Mouse (Mus musculus): ENCODE measurements around the gene Nedd4. TPM values are rescaled to one million over a fixed set of nuclear protein-coding genes. Genes with fewer than 3 reads are reported as not detected.
A peak's percentile ranks its signal among the peaks of the same experiment; 100 is the strongest.
"Not testable (repeated sequence)": the region's sequence is repeated elsewhere in the genome, so short reads cannot be mapped to it uniquely, and the experiment has no call there.

The Nedd4 gene
- total RNA-seq, 2 experiments from 2014 or later: 36.7 to 47.0 TPM

GRCm38 (mm10) chr9:72649781-72650180, 12.4 kb upstream of the Nedd4 start:
- ATAC-seq (ENCODE audit: poor library complexity, severe bottlenecking): no peak

DNA sequence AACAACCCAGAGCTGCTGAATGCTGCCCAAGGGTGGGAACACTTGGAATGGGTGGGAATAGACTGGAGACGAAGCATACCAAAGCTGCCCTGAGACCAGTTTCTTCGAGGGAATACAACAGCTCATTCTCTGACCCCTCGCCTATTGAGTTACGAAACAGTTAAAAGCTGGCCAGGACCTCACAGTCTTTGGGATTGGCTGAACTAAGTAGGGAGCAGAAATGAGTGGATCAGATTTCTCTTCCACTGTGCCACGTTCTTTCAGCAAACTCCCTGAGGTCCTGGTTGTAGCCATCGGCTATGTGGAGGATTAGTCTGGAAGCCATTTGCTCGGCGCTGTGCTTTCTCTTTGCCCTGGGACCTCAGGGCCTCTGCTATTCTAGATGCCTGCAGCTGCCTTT, 9.2 kb upstream of the Nedd4 start:
- ATAC-seq (ENCODE audit: poor library complexity, severe bottlenecking): no peak

DNA sequence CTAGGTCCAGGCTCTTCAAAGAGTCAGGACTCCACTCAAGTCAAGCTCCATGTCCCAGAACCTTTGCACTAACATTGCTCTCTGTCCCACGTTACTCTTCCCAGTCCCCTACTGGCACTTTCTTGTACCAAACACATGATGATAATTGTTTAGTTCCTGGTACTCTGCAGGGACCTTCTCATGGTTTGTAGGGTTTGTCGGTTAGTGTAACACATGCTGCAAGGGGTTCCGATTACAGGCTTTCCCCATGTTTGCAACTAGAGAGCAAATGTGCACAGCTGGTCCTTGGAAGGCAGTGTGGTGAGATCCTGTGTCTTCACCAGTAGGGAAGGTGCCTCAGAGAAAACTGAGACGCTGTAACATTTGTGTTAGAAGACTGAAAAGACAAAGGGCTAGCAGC, 8.6 kb upstream of the Nedd4 start:
- ATAC-seq (ENCODE audit: poor library complexity, severe bottlenecking): no peak

DNA sequence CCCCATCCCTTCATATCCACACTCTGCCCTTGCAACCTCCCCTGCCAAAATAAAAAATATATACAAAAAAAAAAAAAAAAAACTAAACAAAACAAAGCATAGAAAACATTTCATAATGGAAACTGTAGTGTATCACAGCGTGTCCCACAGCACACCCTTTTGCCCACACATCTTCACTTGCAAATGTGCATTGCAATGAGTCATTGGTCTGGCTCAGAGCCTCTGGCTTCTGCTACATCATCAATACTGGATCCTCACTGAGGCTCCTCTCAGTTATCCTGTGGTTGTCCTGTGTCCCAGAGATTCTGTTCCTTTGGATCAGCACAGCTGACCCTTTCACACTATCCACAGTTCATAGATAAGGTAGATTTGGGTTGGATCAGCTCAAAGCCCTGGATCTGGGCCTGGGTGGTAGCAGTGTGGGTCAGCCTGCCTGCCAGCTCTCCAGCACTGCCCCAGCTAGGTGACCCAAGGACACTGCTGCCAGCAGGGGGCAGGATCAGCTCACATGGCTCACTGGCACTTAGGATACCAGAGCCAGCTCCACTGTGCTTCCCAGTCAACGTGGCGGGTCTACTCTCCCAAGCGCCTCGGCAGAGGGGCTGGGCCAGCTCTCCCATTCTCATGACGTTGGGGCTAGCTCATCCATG, 7.4 kb upstream of the Nedd4 start:
- ATAC-seq (ENCODE audit: poor library complexity, severe bottlenecking): peak; percentile 90

DNA sequence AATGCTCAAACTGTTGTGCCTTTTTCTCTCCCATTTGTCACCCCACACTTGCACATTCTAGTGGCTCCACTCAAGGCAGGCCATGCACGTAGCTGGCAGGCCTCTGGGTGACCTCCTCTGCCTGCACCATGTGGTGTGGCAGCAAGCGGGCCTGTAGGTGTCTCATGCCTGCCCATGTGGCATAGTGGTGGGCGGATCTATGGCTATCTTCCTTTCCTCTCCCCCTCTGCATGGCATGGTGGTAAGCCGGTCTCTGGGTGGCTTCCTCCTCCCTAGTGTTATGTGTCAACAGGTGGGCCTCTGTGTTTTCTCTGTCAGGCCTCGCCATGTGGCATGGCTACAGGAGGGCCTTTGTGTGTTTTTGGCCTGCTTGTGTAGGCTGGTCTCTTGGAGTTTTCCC, 6.5 kb upstream of the Nedd4 start:
- no peak for ATAC-seq (ENCODE audit: poor library complexity, severe bottlenecking)

- no peak for ATAC-seq (ENCODE audit: poor library complexity, severe bottlenecking)
These were observed 5.7 kb upstream of the Nedd4 start for GRCm38 (mm10) chr9:72656491-72656890.

DNA sequence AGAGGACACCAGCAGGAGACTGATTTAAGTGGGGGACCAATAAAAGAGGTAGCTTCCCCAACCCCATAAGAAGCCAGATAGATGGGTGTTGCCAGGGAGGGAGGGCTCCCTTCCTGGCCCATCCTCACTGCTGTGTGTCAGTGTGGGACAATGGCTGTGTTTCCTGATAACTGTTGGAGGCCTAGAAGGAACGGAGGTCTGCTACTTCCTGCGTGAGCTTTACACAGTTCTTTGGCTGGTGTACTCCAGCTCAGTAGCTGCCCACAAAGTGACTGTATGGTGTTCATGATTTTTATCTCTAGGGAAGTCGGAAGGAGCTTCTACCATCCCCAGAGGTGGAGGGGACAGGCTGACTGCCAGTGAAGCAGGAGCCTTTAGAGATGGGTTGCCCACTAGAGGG, 5.2 kb upstream of the Nedd4 start:
- ATAC-seq (ENCODE audit: poor library complexity, severe bottlenecking): no peak

DNA sequence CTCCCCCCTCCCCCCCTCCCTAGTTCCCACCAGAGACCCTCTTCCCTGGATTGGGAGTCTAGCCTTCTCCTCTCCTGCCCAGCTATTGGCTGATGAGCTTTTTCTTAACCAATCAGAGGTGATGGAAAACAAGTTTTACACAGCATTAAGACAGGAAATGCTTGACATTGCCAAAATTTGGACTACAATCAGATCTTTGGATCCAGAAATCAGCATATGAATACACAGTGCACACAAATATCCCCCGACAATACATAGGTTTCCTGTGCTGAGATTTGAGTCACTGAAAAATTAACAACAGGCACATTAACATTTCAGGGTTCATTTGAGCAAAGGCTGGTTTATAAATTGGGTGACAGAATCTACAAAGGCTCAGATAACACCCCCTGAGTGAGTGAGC, 4.5 kb upstream of the Nedd4 start:
- ATAC-seq (ENCODE audit: poor library complexity, severe bottlenecking): no peak

DNA sequence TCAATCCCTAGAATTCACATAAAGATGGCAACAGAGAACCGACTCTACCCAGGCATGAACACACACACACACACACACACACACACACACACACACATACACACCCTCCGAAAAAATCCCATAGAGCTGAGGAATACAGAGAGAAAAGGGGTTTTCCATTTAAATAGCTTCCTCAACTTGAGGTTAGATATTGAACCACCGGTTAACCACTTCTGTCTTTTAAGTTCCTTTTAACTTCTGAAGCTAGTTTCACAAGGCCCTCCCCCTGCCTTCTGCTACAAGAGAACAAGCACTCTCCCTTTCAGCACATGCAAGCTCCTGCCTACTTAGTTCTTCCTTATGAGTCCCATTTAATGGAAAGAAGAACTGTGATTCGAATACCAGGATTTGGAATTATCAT, 2.0 kb upstream of the Nedd4 start:
- peak; percentile 83 for ATAC-seq (ENCODE audit: poor library complexity, severe bottlenecking)

DNA sequence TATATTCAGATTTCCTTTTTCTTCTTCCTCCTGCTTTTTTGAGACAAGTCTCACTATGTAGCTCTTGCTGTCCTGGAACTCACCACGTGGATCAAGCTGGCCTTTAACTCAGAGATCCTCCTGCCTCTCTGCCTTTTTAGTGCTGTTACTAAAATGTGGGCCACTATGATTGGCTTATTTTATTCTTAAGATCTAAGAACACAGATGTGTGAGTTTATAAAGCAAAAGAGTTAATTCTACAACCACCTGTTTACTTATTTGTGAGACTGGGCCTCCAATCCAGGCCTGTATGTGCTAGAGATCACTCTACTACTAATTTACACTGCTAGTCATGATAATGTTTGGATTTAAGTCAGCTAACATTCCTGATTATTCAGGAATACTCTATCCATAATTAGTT, 1.2 kb upstream of the Nedd4 start:
- ATAC-seq (ENCODE audit: poor library complexity, severe bottlenecking): no peak

GRCm38 (mm10) chr9:72661561-72661894, 618 bp upstream of the Nedd4 start:
- no peak for ATAC-seq (ENCODE audit: poor library complexity, severe bottlenecking)

DNA sequence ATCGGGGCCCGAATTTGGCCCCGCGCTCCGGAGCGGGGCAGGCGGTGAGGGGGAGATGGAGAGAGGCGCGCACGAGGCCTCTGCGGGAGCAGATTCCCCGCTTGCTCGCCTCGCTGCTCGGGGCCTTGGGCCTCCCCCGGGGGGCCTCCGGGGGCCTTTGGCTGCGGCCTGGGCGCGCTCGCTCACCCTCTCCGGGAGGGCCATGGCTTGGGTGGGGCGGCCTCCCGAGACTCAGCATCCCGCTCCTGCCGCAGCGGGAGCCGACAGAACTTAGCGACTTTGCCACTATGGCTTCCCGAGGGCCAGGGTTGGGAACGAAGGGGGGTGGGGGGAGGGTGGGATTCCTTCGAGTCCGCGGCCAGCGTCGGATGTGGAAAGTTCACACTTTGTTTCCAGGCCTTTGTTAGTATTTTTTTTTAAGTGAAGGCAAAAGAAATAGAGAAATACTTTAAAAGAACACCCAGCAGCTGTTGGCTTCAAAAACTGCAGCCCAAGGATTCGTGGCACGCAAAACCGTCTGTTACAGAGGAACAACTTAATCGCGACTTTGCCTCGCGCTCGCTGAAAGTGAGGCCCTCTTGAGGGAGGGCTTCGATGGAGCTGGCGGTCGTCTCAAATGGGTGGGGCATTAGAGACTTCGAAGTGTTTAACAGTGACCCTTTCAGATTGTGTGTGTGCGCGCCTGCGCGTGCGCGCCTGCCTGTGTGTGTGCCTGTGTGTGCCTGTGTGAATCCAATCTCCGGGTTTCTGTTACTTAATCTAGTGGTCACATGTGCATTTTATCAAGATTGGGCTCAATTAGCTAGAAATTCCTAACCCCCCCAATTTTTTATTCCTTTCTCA, 766 bp downstream of the Nedd4 start:
- ATAC-seq (ENCODE audit: poor library complexity, severe bottlenecking): no peak

DNA sequence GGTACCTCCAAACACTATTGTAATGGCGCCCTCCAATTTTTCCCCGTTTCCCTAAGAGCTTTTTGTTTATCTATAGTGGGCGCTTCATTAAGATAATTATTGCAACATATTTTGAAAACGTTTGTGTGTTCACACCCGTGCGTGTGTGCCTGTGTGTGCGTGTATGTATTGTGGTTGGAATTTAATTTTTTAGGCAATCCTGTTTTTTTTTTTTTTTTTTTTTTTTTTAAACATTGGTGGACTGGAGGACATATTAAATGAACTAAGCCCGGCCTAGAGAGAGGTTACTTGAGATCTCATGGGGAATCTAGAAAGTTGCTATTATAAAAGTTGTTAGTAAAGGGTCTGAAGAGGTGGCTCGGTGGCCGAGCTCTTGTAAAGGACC, 1.4 kb downstream of the Nedd4 start:
- ATAC-seq (ENCODE audit: poor library complexity, severe bottlenecking): no peak

- no peak for ATAC-seq (ENCODE audit: poor library complexity, severe bottlenecking)
These were observed 2.5 kb downstream of the Nedd4 start for GRCm38 (mm10) chr9:72664409-72665351.

GRCm38 (mm10) chr9:72665517-72665916, 3.4 kb downstream of the Nedd4 start:
- no peak for ATAC-seq (ENCODE audit: poor library complexity, severe bottlenecking)

GRCm38 (mm10) chr9:72666352-72667021, 4.3 kb downstream of the Nedd4 start:
- not testable (repeated sequence) for ATAC-seq (ENCODE audit: poor library complexity, severe bottlenecking)

DNA sequence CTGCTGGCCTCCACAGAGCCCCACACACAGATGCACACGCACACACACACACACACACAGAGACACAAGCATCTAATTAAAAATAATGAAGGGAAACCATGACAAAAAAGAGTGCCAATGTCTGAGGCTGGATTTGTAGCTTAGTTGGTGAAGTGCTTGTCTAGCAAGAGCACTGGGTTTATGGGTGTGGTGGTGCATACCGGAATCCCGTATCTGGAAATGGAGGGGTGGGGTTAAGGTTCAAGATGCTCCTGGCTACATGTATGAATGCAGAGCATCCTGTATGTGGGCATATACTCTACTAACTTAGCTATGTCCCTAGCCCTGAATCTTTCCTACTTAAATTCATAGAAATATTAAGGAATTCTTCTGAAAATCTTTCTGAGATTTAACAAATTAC, 5.0 kb downstream of the Nedd4 start:
- no peak for ATAC-seq (ENCODE audit: poor library complexity, severe bottlenecking)

- ATAC-seq (ENCODE audit: poor library complexity, severe bottlenecking): no peak
These were observed 7.2 kb downstream of the Nedd4 start for GRCm38 (mm10) chr9:72669383-72669782.

- peak; percentile 91 for ATAC-seq (ENCODE audit: poor library complexity, severe bottlenecking)
These were observed 10.2 kb downstream of the Nedd4 start for GRCm38 (mm10) chr9:72672361-72672760.

- ATAC-seq (ENCODE audit: poor library complexity, severe bottlenecking): no peak
These were observed 13.0 kb downstream of the Nedd4 start for GRCm38 (mm10) chr9:72674957-72675744.

All from megakaryocyte, adult 5-6 weeks (primary cell).